Mouse (Mus musculus) thymus, postnatal 0 days (tissue): ENCODE measurements around the gene Rab25. TPM values are rescaled to one million over a fixed set of nuclear protein-coding genes. Genes with fewer than 3 reads are reported as not detected.
A peak's percentile ranks its signal among the peaks of the same experiment; 100 is the strongest.

Source experiments
- DNase-seq: peaks from one replicate; pipeline ENCODE4 v3.0.0-alpha.2; 2015; ENCODE audit warnings: low spot score
- microRNA counts: library from miRNA; unstranded; fragments of <30 nt; microRNA quantifications from one replicate; lab custom pipeline; 2015
- microRNA-seq: library from miRNA; unstranded; fragments of <30 nt; microRNA quantifications from one replicate; pipeline ENCODE4, GENCODE M21; 2016; ENCODE audit warnings: borderline number of aligned reads
- polyA plus RNA-seq: library from polyadenylated mRNA; unstranded; fragments of >200 nt; fragmentation: Nextera tagmentation; extraction: Ambion mirVana; gene quantifications from 2 replicates; pipeline ENCODE4 v1.2.1, GENCODE M21; 2015

Gene Rab25
- polyA plus RNA-seq, 1 experiment from 2014 or later, result 3.5 TPM

DNA sequence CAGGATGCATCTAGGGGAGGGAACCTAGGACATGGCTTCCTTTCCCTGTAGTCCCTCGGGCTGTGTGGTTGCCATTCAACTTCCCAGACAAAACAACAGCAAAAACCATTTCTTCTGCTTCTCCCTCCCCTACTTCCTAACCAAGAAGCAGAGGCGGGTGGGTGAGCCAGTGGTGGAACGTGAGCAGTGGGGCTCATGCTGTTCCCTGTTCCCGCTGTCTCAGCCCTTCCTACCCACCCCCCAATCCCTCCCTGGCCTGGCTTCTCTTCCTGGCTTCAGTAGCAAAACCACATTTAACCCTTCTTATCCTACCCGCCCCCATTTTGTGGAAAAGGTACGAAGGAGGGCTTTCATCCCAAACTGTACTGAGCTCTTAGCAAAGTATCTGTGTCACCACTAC, 43.0 kb downstream of the Rab25 start:
- no peak for DNase-seq

DNA sequence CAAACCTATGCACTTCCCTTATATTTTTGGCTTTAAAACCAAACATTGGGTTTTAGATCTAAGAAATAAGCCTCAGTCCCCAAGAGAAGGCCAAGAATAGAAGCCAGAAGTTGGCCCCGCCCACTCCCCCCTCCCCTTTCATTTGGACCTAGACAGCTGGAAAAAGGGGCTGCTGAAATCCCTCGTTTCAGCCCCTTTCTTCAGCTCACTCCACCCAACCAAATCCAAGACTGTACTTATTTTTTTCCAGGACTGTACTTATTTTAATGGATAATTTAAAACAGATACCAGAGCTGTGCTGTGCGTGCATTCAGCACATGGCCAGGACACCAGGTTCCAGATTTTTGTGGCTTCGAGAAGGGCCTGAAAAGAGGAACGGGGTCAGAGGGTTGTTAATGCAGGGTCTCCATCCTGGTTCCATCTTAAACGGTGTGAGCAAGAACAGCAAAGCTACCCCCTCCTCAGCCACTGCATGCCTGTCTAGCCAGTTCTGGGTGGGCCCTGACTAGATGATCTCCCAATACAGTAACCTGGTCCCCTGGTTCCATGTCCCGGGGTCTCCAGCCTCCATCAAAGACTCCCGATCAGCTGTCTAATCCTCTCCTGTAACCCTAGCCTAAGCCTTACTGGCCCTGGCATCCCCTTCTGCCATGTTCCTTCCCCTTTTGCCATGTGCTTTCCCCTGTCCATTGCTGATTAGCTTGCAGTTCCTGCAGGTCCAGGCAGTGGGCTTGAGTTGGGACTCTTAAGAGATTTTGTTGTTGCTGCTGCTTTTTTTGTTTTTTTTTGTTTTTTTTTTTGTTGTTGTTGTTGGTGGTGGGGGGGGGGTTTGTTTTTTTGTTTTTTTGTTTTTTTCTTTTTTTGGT, 44.0 kb downstream of the Rab25 start:
- no peak for DNase-seq

DNA sequence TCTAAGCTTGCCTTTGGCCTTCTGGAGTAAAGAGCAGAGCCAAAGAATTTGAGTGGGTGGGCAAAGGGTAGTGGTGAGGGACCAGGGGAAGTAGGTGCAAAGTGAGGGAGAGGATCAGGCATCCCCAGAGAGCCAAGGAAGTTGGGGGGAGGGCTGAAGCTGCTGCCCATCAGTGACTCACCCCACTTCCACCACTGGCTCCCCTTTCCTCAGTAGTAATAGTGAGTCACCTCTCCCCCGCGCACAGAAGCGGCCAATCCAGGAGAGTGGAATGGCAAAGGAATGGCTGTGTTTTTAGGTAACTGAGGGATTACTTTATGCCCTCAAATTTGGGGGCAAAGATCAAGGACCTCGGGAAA, 44.6 kb downstream of the Rab25 start:
- no peak for DNase-seq

GRCm38 (mm10) chr3:88502641-88503504, 45.2 kb downstream of the Rab25 start:
- peak; percentile 64 for DNase-seq

DNA sequence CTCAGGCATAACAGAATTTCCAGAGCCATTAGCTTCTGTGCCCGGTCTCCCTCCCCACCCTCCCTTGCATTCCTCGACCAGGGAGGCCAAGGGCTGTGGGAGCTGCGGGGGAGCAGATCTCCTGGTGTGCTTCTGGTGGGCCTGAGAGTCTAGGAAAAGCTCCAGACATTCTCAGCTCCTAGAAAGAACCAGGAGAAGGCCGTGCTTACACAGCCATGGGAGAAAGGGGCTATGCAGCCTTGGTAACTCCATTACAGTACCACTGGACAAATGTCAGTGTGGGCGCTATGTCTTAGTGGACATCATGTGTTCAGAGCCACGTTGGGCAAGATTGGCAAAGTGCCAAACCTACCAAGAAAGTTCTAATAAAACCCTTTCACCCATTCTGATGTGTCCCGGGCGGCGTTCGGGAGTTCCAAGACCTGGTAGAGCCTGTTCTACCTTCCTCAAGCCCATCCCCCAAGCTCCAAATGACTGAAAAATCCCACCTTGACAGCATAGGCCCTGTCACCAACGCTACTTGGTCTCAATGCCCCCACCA, 46.0 kb downstream of the Rab25 start:
- no peak for DNase-seq

DNA sequence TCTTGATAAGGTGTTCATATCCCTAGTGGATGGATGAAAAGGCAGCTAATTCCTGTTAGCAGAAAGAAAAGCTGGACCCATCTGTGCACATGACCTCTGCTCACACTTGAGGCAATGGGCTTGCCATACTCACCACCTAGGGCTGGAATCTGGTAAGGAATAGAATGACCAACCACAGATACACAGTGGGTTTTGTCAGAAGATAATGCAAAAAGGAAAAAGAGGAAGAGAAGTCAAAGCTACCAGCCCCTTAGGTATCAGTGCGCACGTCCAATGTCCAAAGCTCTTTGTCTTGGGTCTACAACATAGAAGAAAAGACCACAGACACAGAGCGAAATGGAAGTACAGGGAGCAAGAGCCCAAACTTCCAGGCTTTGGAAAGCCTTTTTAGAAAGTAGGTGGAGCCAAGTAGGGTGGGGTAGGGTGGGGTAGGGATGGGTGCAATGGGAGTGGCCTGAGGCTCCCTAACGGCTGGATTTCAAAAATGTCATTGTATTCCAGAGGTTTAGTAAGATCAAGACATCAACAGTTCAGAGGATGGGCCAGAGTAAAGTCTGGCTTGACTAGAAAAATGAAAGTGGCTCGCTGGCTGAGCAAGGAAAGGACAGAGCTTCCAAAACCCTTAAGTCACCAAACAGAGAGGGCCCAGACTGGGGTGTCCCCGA, 46.6 kb downstream of the Rab25 start:
- DNase-seq, result no peak

- no peak for DNase-seq
Observed at GRCm38 (mm10) chr3:88500655-88501365, 47.3 kb downstream of the Rab25 start.

DNA sequence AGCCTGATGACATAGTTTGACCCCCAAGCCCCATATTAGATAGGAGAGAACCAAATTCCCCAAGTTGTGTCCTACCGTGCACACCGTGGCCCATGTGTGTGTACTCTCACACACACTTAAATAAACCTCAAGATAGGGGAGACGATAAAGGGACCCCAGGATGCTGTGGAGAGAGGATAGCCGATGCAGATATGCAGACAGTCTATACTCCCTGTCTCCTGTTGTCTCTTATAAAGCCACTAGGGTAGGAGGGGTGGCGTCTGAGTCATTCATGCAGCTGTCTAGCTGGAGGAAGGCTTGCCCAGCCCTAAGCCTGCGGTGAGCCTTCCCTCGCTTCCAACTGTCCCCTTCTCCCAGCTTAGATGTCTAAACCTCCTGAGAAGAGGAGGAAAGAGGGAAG, 48.0 kb downstream of the Rab25 start:
- no peak for DNase-seq

DNA sequence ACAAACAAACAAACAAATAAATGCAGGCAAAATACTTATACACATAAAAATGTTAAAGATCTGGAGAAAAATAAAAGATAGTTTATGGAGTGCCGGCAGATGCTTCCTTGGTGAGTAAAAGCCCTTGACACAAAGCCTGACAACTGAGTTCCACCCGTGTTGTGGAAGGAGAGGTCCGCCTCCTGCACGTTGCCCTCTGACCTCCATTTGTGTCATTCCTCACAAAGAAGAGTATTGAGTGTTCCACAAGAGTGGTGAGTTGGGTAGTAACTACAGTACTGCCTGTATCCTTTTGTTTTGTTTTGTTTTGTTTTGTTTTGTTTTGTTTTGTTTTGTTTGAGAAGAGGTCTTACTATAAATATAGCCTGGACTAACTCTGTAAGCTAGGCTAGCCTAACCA, 48.5 kb downstream of the Rab25 start:
- no peak for DNase-seq

DNA sequence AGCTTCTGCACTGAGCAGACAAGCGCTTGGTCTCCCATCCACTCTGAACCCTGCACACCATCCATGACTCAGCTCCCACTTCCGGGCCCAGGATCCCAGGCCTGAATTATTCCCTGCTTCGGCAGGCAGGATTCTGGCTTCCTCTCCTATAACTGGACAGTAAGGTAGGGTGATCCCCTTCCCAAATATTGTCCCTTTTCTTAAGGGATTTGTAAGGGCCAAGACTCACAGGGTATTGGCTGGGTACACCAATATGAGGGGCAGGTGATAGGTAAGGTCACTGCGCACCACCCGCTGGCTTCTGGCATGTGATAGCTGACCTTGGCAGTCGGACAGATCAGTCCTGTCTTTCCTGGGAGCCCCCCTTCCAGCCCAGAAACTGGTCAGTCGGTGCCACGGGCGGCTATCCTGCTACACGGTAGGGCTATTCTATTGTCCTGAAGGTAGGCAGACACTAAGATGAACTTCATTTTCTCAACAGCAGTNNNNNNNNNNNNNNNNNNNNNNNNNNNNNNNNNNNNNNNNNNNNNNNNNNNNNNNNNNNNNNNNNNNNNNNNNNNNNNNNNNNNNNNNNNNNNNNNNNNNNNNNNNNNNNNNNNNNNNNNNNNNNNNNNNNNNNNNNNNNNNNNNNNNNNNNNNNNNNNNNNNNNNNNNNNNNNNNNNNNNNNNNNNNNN, 52.2 kb downstream of the Rab25 start:
- no peak for DNase-seq

DNA sequence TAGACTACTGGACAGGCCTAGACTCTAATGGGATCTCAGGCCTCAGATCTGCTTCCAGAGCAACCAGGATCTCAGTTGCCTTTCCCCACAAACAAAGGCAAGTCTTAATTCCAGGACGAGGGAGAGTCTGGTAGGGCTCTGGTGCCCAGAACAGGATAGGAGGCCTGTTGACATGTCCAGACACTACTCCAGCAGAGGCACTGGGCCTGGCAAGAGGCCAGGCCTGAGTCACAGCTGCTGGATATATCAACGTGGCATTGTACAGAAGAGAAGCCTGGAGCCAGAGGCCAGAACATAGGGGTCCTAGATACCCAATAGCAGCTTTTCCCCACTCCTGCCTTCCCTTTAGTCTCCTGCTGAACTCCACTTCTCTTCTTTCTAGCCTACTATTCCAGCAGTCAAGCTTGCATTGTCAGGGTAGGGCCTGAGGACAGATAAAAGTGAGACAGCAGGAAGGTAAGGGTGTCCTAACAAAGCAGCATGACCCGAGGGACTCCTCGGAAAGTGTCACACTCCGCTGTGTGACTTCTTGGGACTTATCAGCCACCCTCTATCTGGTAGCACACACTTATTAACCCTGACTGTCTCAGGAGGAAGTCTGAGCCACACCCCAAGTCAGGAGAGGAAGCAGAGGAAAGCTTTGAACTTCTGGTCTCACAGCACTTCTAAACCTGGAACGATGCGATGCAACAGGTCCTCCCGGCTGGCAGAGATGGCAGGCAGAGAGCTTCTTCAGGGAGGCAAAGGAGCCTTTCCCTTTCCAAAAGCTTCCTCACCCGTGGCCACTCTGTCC, 53.1 kb downstream of the Rab25 start:
- no peak for DNase-seq

GRCm38 (mm10) chr3:88493706-88494582, 54.2 kb downstream of the Rab25 start:
- DNase-seq, result no peak

MicroRNAs encoded within 50 kb of the gene (microRNA counts, 519-probe panel; counts per million panel counts)
- 473 counts per million, percentile 71 among the panel's probes with 10 or more counts for microRNA mmu-miR-1905 (lab: Ali Mortazavi, UCI)

Small RNAs within 50 kb of the gene (microRNA-seq; reads per million reads assigned to microRNA genes)
- not detected for gene Mir1905

Other genes starting within 250 kb of the Rab25 start
- 209 and 236 TPM in 2 replicates for gene Glmp, start 223.3 kb downstream of the Rab25 start, polyA plus RNA-seq
- 3.0 and 4.1 TPM in 2 replicates for gene Tmem79, start 212.2 kb downstream of the Rab25 start, polyA plus RNA-seq
- 30.0 and 35.4 TPM in 2 replicates for gene Smg5, start 212.0 kb downstream of the Rab25 start, polyA plus RNA-seq
- gene Paqr6, start 183.7 kb downstream of the Rab25 start, polyA plus RNA-seq, result 0.49 and 0.56 TPM in 2 replicates
- 2.6 TPM in 2 replicates for gene Bglap3, start 175.6 kb downstream of the Rab25 start, polyA plus RNA-seq
- 0.83 and 1.1 TPM in 2 replicates for gene Bglap2, start 169.6 kb downstream of the Rab25 start, polyA plus RNA-seq
- gene Bglap, start 163.8 kb downstream of the Rab25 start, polyA plus RNA-seq, result 0.80 and 1.2 TPM in 2 replicates
- 144 and 151 TPM in 2 replicates for gene Pmf1, start 138.0 kb downstream of the Rab25 start, polyA plus RNA-seq
- 9.6 and 12.3 TPM in 2 replicates for gene Slc25a44, start 123.2 kb downstream of the Rab25 start, polyA plus RNA-seq
- 14.6 and 15.1 TPM in 2 replicates for gene Sema4a, start 87.1 kb downstream of the Rab25 start, polyA plus RNA-seq
- gene Lmna, start 38.3 kb downstream of the Rab25 start, polyA plus RNA-seq, result 40.6 and 43.8 TPM in 2 replicates
- 8.1 and 10.3 TPM in 2 replicates for gene Mex3a, start 15.9 kb downstream of the Rab25 start, polyA plus RNA-seq
- gene Lamtor2, start 4.8 kb upstream of the Rab25 start, polyA plus RNA-seq, result 150 and 153 TPM in 2 replicates
- gene Ubqln4, start 5.5 kb upstream of the Rab25 start, polyA plus RNA-seq, result 14.6 and 16.2 TPM in 2 replicates
- 206 and 212 TPM in 2 replicates for gene Ssr2, start 27.6 kb upstream of the Rab25 start, polyA plus RNA-seq
- gene Arhgef2, start 57.7 kb upstream of the Rab25 start, polyA plus RNA-seq, result 64.2 and 94.5 TPM in 2 replicates
- not detected in 2 replicates for gene Rxfp4, start 104.8 kb upstream of the Rab25 start, polyA plus RNA-seq
- gene Khdc4, start 137.5 kb upstream of the Rab25 start, polyA plus RNA-seq, result 69.4 and 75.2 TPM in 2 replicates
- gene Rit1, start 168.5 kb upstream of the Rab25 start, polyA plus RNA-seq, result 55.5 and 55.6 TPM in 2 replicates
- 1.7 TPM in 2 replicates for gene Syt11, start 226.9 kb upstream of the Rab25 start, polyA plus RNA-seq